Mouse (Mus musculus) heart, embryonic 16.5 days (tissue): ENCODE measurements around the gene Ly6g6f. TPM values are rescaled to one million over a fixed set of nuclear protein-coding genes. Genes with fewer than 3 reads are reported as not detected.

Experiments
- ATAC-seq: fragments of 200-750 bp; cut with Nextera tagmentation; replicated peaks from 2 replicates; pipeline ENCODE4 v1.8.0; 2017; ENCODE audit warnings: moderate number of reproducible peaks; ENCODE audit not compliant: insufficient read depth, low FRiP score; ENCODE audit errors: extremely low read depth
- H3K27ac ChIP-seq: fragments of 300-500 bp; sonication (generic); 2 replicates; pipeline ENCODE4 v1.5.1; 2014; ENCODE audit warnings: mild to moderate bottlenecking, low read length, control low read depth, moderate library complexity
- H3K27me3 ChIP-seq: fragments of 300-500 bp; sonication (generic); 2 replicates; pipeline ENCODE4 v1.6.1; 2014; ENCODE audit warnings: low read length, mixed read lengths; ENCODE audit not compliant: control insufficient read depth, insufficient read depth
- H3K36me3 ChIP-seq: fragments of 300-500 bp; sonication (generic); 2 replicates; pipeline ENCODE4 v1.6.1; 2014; ENCODE audit not compliant: control insufficient read depth, insufficient read depth
- H3K4me1 ChIP-seq: fragments of 300-500 bp; sonication (generic); 2 replicates; pipeline ENCODE4 v1.6.1; 2014; ENCODE audit warnings: low read length, mixed read lengths; ENCODE audit not compliant: control insufficient read depth, insufficient read depth
- H3K4me2 ChIP-seq: fragments of 300-500 bp; sonication (generic); 2 replicates; pipeline ENCODE4 v1.6.1; 2014; ENCODE audit warnings: low read depth, mild to moderate bottlenecking, control low read depth, low read length
- H3K4me3 ChIP-seq: fragments of 300-500 bp; sonication (generic); 2 replicates; pipeline ENCODE4 v1.5.1; 2014; ENCODE audit warnings: mild to moderate bottlenecking, control low read depth, low read length
- H3K9ac ChIP-seq: fragments of 300-500 bp; sonication (generic); 2 replicates; pipeline ENCODE4 v1.6.1; 2014; ENCODE audit warnings: low read length, control low read depth
- H3K9me3 ChIP-seq: fragments of 300-500 bp; sonication (generic); replicated peaks from 2 replicates; pipeline ENCODE4 v1.6.1; 2016; ENCODE audit warnings: low read length; ENCODE audit not compliant: control insufficient read depth
- WGBS: fragments of 180-500 bp; shearing (Covaris S2); extraction: QIAGEN DNeasy Blood & Tissue Kit; methylation state at CpG from one replicate; pipeline ENCODE4 v1.1.7; 2014; 5-methylcytosine and 5-hydroxymethylcytosine counted together
- polyA plus RNA-seq: library from polyadenylated mRNA; unstranded; fragments of >200 nt; fragmentation: Nextera tagmentation; extraction: Ambion mirVana; gene quantifications from 2 replicates; pipeline ENCODE4 v1.2.1, GENCODE M21; 2015

The Ly6g6f gene
- polyA plus RNA-seq, 1 experiment from 2014 or later, result 0.29 TPM

DNA sequence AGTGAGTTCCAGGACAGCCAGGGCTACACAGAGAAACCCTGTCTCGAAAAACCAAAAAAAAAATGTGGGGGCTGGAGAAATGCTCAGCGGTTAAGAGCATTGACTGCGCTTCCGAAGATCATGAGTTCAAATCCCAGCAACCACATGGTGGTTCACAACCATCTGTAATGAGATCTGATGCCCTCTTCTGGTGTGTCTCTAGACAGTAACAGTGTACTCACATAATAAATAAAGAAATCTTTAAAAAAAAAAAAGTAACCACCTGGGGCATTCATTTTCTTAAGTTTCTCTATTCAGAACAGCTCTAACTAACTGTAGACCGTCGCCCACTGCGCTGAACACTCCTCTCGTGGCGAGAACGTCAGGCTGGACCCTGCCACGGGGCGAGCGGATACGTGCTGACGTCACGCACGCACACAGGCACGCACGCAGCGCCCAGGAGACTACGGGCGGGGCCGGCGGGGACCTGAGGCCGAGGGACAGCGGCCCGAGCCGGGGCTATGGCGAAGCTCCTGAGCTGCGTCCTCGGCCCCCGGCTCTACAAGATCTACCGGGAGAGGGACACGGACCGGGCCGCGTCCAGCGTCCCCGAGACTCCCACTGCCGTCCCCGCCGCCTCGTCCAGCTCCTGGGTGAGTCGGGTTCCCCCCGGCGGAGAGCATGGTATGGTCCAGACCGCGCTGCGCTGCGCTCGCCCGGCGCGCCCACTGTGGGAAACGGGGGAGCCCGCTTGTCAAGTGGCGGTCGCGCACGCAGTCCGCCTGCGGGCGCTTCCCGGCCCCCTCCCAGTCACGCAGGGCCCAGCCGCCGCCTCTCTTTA is 3.6 kb upstream of the Ly6g6f start, which contains the start of gene Abhd16a:
Gene Abhd16a (plus strand): TSS at position 439 of the 820 bp plus-strand sequence.
- Histone ChIP-seq H3K27me3 (no peaks in the 10 kb centered on the region), H3K27ac (peak within 1 kb of the TSS; percentile 98), H3K36me3 (peaks cover 14% of the 10 kb centered on the region; the same call in 1 of the 2 replicates), H3K4me1 (peaks cover 9% of the 10 kb centered on the region), H3K4me3 (peak within 1 kb of the TSS; percentile 78), H3K9me3 (no peaks in the 10 kb centered on the region), H3K9ac (peak within 1 kb of the TSS; percentile 94), H3K4me2 (peak within 1 kb of the TSS; percentile 86)
- WGBS, result 3% methylated on average over 67 of the region's 67 CpGs
- peak; percentile 99 for ATAC-seq

DNA sequence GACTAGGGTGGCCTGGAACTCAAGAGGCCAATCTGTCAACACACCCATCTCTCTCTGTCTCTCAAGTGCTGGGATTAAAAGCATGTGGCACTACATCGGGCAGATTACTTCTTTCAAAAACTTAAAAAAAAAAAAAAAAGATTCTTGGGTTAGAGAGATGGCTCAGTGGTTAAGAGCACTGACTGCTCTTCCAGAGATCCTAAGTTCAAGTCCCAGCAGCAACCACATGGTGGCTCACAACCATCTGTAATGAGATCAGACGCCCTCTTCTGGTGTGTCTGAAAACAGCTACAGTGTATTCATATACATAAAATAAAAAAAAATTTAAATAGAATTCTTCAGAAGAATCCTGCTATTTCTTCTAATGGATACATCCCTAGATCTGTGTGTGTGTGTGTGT is 2.7 kb upstream of the Ly6g6f start:
- Histone ChIP-seq H3K27ac (no peak overlapping the region), H3K4me1 (peaks cover 9% of the 10 kb centered on the region), H3K4me3 (no peak overlapping the region), H3K36me3 (peaks cover 12% of the 10 kb centered on the region; the same call in 1 of the 2 replicates), H3K9ac (no peak overlapping the region), H3K4me2 (no peak overlapping the region), H3K9me3 (no peaks in the 10 kb centered on the region), H3K27me3 (no peaks in the 10 kb centered on the region)
- 42% methylated on average over 2 of the region's 2 CpGs for WGBS
- ATAC-seq, result no peak

DNA sequence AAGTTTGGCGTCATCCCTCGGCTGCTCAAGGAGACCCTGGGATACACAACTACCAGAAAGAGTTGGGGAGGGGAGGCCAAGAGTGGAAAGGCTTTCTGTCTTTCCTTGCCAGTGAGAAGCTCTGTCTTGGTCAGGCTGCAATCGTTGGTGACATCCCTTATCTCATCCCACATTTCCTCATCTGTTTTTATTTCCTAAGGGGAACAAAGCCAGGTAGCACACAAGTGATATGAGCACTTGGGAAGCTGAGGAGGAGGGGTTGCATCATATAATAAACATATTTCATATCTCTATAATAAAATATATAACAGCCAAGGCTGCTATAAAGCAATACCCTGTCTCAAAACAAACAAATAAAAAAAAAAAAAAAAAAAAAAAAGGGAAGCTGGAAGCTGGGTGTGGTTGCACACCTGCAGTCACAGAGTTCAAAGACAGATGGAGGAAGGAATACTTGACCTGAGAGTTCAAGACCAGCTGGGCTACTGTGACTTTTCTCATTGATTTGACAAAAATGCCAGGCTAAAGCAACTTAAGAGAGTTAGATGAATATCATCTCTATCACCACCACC is 1.4 kb downstream of the Ly6g6f start:
- no peak for ATAC-seq
- 49% methylated on average over 3 of the region's 3 CpGs for WGBS
- H3K4me2 ChIP-seq, result no peak overlapping the region
- H3K27ac ChIP-seq, result no peak overlapping the region
- H3K36me3 ChIP-seq, result no peaks in the 10 kb centered on the region
- peaks cover 12% of the 10 kb centered on the region for H3K4me1 ChIP-seq
- no peak overlapping the region for H3K4me3 ChIP-seq
- no peaks in the 10 kb centered on the region for H3K27me3 ChIP-seq
- H3K9me3 ChIP-seq, result no peaks in the 10 kb centered on the region
- no peak overlapping the region for H3K9ac ChIP-seq

DNA sequence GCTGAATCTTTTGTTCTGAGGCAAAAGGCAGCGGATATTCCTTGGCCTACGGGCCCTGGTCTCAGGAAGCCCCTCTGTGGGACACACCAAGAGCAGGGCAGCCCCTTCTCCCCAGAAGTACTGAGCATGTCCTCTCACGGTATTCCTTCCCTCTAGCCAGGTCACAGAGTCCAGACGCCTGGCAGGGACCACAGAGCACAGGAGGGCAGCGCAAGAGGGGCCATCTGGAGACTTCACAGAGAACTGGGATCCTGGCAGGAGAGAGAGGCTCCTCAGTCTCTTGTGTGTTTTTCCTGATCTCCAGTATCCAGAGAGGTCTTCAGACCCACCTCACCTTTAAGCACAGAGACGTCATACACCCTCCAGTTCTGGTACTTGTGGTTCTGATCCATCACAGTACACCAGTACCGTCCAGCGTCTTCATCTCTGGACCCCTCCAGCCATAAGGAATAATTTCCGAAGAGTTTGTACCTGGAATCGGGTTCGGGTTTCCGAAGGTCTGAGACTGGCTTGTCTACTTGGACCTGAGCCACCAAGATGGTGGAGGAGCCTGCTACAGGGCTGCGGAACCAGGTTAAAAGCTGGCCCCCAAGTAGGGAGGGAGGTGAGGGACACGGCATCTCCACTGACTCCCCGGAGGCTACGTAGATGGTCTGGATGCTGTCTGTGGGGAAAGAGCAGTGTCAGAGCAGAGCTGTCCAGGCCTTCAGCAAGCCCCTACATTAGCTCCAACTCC is 2.4 kb downstream of the Ly6g6f start:
- Histone ChIP-seq H3K27me3 (no peaks in the 10 kb centered on the region), H3K4me2 (no peak overlapping the region), H3K27ac (no peak overlapping the region), H3K36me3 (no peaks in the 10 kb centered on the region), H3K9ac (no peak overlapping the region), H3K4me1 (peaks cover 13% of the 10 kb centered on the region), H3K4me3 (no peak overlapping the region), H3K9me3 (no peaks in the 10 kb centered on the region)
- WGBS, result 78% methylated on average over 16 of the region's 16 CpGs
- ATAC-seq, result no peak

DNA sequence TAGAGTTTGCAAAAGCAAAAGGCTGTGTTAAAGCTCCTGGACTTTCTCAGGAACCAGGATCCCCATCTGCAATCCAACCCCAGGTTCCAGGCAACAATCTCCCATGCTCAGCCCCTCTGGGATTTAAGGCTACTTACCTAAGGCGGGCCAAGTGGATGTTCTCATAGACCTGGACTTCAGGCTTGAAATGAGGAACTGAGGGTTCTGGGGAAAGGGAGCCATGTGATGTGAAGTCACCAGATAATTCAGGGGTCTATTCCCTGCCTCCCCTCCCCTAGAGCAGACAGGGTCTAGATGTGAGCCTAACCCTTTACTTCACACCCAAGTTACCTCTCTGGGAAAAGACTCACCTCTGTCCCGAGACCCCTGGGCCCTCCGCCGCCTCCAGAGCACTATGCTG is 4.7 kb downstream of the Ly6g6f start:
- Histone ChIP-seq H3K4me3 (no peak overlapping the region), H3K4me2 (no peak overlapping the region), H3K9me3 (no peaks in the 10 kb centered on the region), H3K27ac (no peak overlapping the region), H3K36me3 (no peaks in the 10 kb centered on the region), H3K4me1 (peaks cover 21% of the 10 kb centered on the region), H3K27me3 (no peaks in the 10 kb centered on the region), H3K9ac (no peak overlapping the region)
- no peak for ATAC-seq
- WGBS, result 87% methylated on average over 4 of the region's 4 CpGs

DNA sequence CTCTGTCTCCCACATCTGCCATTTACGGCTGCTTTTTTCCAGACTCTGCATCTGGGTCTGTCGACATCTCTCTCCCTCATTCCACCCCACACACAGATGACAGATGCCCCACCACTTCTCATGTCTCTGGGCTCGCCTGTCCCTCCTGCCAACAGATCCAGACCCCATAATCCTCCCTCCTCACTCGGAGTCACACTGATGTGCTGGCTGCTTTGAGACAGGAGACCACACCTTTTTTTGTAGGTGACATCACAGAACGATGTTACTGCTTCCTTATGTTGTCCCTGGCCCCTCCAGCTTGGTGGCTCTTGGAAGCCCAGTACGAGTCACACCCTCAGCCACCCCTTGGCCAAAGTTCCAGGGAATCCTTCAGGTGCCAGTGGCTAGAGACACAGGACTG is 5.2 kb downstream of the Ly6g6f start:
- H3K27ac ChIP-seq, result no peak overlapping the region
- H3K4me1 ChIP-seq, result peaks cover 21% of the 10 kb centered on the region
- 0 out of 2 replicates have a peak overlapping the region, but pooled peaks have one; percentile 40 for H3K9ac ChIP-seq
- no peak for ATAC-seq
- no peak overlapping the region for H3K4me3 ChIP-seq
- no peaks in the 10 kb centered on the region for H3K27me3 ChIP-seq
- no peaks in the 10 kb centered on the region for H3K36me3 ChIP-seq
- no peaks in the 10 kb centered on the region for H3K9me3 ChIP-seq
- peak overlapping the region; percentile 53 for H3K4me2 ChIP-seq
- WGBS, result 36% methylated on average over 6 of the region's 6 CpGs

DNA sequence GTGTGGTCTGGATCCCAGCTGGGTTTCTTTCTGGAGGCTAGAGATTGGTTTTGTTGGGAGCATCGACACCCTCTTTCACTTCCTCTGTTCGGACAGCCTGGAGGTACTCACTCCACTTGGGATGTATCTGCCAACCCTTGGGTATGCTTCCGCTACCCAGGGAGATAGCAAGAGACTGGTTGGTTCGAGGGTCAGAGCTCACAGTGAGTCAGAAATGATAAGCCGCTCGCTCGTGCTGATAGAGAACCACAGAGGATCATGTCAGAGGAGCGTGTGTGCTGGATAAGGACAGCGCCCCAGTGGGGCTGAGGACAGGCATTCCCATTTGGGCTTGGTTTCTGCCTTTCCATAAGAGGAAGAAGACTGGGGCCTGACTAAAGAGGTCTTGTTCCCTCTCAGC is 5.6 kb downstream of the Ly6g6f start:
- Histone ChIP-seq H3K9me3 (no peaks in the 10 kb centered on the region), H3K9ac (0 out of 2 replicates have a peak overlapping the region, but pooled peaks have one; percentile 40), H3K27me3 (no peaks in the 10 kb centered on the region), H3K4me3 (peak overlapping the region; percentile 21), H3K4me2 (peak overlapping the region; percentile 53), H3K36me3 (no peaks in the 10 kb centered on the region), H3K27ac (no peak overlapping the region), H3K4me1 (peaks cover 21% of the 10 kb centered on the region)
- WGBS, result 16% methylated on average over 9 of the region's 9 CpGs
- ATAC-seq, result peak; percentile 44; the same call in 1 of the 2 replicates

DNA sequence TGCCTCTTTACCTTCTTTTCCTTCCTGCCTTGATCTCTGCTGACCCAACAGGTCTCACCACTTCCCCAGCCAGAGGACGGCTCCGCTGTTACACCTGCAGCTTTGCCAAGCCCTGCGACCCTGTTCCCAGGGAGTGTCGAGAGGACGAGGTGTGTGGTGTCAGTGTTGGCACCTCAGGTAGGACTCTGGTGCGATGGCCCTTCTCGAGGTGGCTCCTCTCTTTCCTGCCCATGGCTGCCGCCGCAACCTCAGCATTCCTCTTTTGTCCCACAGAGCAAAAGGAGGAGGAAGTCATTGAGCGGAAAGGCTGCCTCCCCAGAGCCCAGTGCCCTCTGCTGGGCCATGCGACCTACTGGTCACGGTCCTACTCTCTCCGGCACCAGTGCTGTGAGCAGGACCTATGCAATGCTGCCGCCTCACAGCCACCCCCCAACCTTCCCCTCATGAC is 7.6 kb downstream of the Ly6g6f start, which contains the start of gene Ly6g6d:
Gene Ly6g6d (minus strand): TSS at position 280 of the 448 bp plus-strand sequence.
- Histone ChIP-seq H3K9me3 (no peaks in the 10 kb centered on the region), H3K4me3 (peak within 1 kb of the TSS; percentile 36), H3K27ac (0 out of 2 replicates have a peak within 1 kb of the TSS, but pooled peaks have one; percentile 2), H3K27me3 (no peaks in the 10 kb centered on the region), H3K36me3 (no peaks in the 10 kb centered on the region), H3K9ac (peak within 1 kb of the TSS; percentile 60), H3K4me1 (peaks cover 21% of the 10 kb centered on the region), H3K4me2 (peak within 1 kb of the TSS; percentile 60)
- 12% methylated on average over 14 of the region's 14 CpGs for WGBS
- ATAC-seq, result peak; percentile 77
